8 mouse cellular contexts compared by ENCODE assay signal in genomic region chr17:84182311-84183271, GRCm38 (mm10). TPM values are rescaled to one million over a fixed set of nuclear protein-coding genes. Genes with fewer than 3 reads are reported as not detected.
DNase-seq lines count a peak whose midpoint lies in the region; ATAC-seq and TF ChIP-seq lines count a peak whose summit lies in the region.

No protein-coding gene starts in this region.

- peak overlapping the region; percentile 59 for H3K4me2 ChIP-seq in heart, embryonic 13.5 days
- H3K4me2 ChIP-seq in midbrain, embryonic 14.5 days (ENCODE audit: low read length), result peak overlapping the region; percentile 41

- TF ChIP-seq POLR2A in cortical plate, adult 2 months (IDR thresholded peaks at IDR 0.05; ENCODE audit: extremely low read depth, insufficient read depth, low read length), result no peak

- H3K36me3 ChIP-seq in heart, embryonic 13.5 days, result peaks cover 17% of the 10 kb centered on the region
- no peaks in the 10 kb centered on the region for H3K36me3 ChIP-seq in midbrain, embryonic 14.5 days (ENCODE audit: control insufficient read depth, insufficient read depth, low read length)

- 35% methylated on average over 16 of the region's 16 CpGs for WGBS in heart, embryonic 13.5 days
- 42% methylated on average over 16 of the region's 16 CpGs for WGBS in midbrain, embryonic 14.5 days

- peaks cover 2% of the 10 kb centered on the region; the same call in 1 of the 2 replicates for H3K4me1 ChIP-seq in cortical plate, adult 2 months (ENCODE audit: control insufficient read depth, insufficient read depth, low read length)
- peaks cover 50% of the 10 kb centered on the region for H3K4me1 ChIP-seq in heart, embryonic 13.5 days
- 0 out of 2 replicates have a peak, but pooled peaks cover 15% of the 10 kb centered on the region for H3K4me1 ChIP-seq in midbrain, embryonic 14.5 days (ENCODE audit: control insufficient read depth, insufficient read depth, low read length)

- peak overlapping the region; percentile 80 for H3K27ac ChIP-seq in left cerebral cortex, adult 2 months
- H3K27ac ChIP-seq in cortical plate, adult 2 months (ENCODE audit: insufficient read depth, low read length), result peak overlapping the region; percentile 94
- peak overlapping the region; percentile 81 for H3K27ac ChIP-seq in heart, embryonic 13.5 days (replicated peaks)
- H3K27ac ChIP-seq in midbrain, embryonic 14.5 days (replicated peaks; ENCODE audit: low read depth, low read length), result peak overlapping the region; percentile 37; the same call in 1 of the 2 replicates

- TF ChIP-seq CTCF in left cerebral cortex, adult 2 months (IDR thresholded peaks at IDR 0.05), result no peak
- TF ChIP-seq CTCF in cortical plate, adult 2 months (IDR thresholded peaks at IDR 0.05; ENCODE audit: extremely low read depth, insufficient read depth, low read length), result no peak

- H3K4me3 ChIP-seq in left cerebral cortex, adult 2 months, result peak overlapping the region; percentile 19; the same call in 1 of the 2 replicates
- no peak overlapping the region; the same call in 1 of the 2 replicates for H3K4me3 ChIP-seq in cortical plate, adult 2 months (ENCODE audit: insufficient read depth, low read length)
- H3K4me3 ChIP-seq in heart, embryonic 13.5 days, result peak overlapping the region; percentile 37
- H3K4me3 ChIP-seq in midbrain, embryonic 14.5 days (replicated peaks; ENCODE audit: low read depth, low read length), result 0 out of 2 replicates have a peak overlapping the region, but pooled peaks have one; percentile 2

- no peak for ATAC-seq in heart, embryonic 13.5 days (ENCODE audit: extremely low read depth, insufficient number of reproducible peaks, low FRiP score, low TSS enrichment)
- ATAC-seq in midbrain, embryonic 14.5 days (ENCODE audit: low FRiP score, low TSS enrichment), result no peak

- peak in 1 of 2 experiments; percentile 7 for DNase-seq in left cerebral cortex, adult 2 months (ENCODE audit: extremely low spot score in 1 of 2, low spot score in 2 of 2)
- DNase-seq in left cerebral cortex, adult 11 months (ENCODE audit: low spot score), result no peak
- DNase-seq in kidney, postnatal 4 days, result peak; percentile 69 to 78
- peak; percentile 17 for DNase-seq in midbrain, embryonic 14.5 days
- peak; percentile 43 for DNase-seq in urinary bladder, postnatal 25 days (ENCODE audit: low spot score)
- no peak for DNase-seq in layer of hippocampus, postnatal 36 days

- no peaks in the 10 kb centered on the region for H3K27me3 ChIP-seq in heart, embryonic 13.5 days (replicated peaks)
- peaks cover 7% of the 10 kb centered on the region; the same call in 1 of the 2 replicates for H3K27me3 ChIP-seq in midbrain, embryonic 14.5 days (ENCODE audit: control insufficient read depth, insufficient read depth, low read length)

- intact Hi-C loops in left cerebral cortex, adult 2 months (cut with DNase I), result loop anchor here (2.0 kb wide), 2 partner anchors 34 to 68 kb away; no protein-coding TSS in a partner anchor

- H3K9me3 ChIP-seq in heart, embryonic 13.5 days, result no peaks in the 10 kb centered on the region
- H3K9me3 ChIP-seq in midbrain, embryonic 14.5 days (ENCODE audit: control insufficient read depth, low read length), result no peaks in the 10 kb centered on the region

- H3K9ac ChIP-seq in heart, embryonic 13.5 days, result peak overlapping the region; percentile 67
- no peak overlapping the region for H3K9ac ChIP-seq in midbrain, embryonic 14.5 days (replicated peaks; ENCODE audit: low read length)

RNA-seq across cellular contexts. Expression of gene Zfp36l2, which starts 5.2 kb away (rescaled TPM):
- 10 to 100 TPM; 22.5 to 24.3 TPM for total RNA-seq in left cerebral cortex, adult 2 months (2021)
- polyA plus RNA-seq in cortical plate, adult 2 months (2012; rRNA removed), result 18.8 and 18.9 TPM in 2 replicates
- 5.6 and 6.2 TPM in 2 replicates for polyA plus RNA-seq in heart, embryonic 13.5 days (2015; fragmentation: Nextera tagmentation; extraction: Ambion mirVana)
- 4.6 and 6.4 TPM in 2 replicates for polyA plus RNA-seq in midbrain, embryonic 14.5 days (2014; fragmentation: Nextera tagmentation; extraction: Ambion mirVana)
- 10 to 100 TPM; 20.8 to 22.3 TPM for total RNA-seq in layer of hippocampus, postnatal 36 days (2021)

Comparison
In these comparisons a context has a peak if more than half of its experiments do, and no peak if none do; other contexts are left out.
1. DNase-seq: peak in kidney, postnatal 4 days (2 of 2), midbrain, embryonic 14.5 days (single experiment) and urinary bladder, postnatal 25 days (single experiment); none in left cerebral cortex, adult 11 months (single experiment) and layer of hippocampus, postnatal 36 days (0 of 2).
2. H3K27ac ChIP-seq: peak in every context shown above with its lines; median percentile 94 in cortical plate, adult 2 months; 81 in heart, embryonic 13.5 days; 80 in left cerebral cortex, adult 2 months; 37 in midbrain, embryonic 14.5 days.